ENCODE assay signal across 8 mouse cellular contexts in genomic region chr16:90142574-90143415, GRCm38 (mm10). TPM values are rescaled to one million over a fixed set of nuclear protein-coding genes. Genes with fewer than 3 reads are reported as not detected.
A peak's percentile ranks its signal among the peaks of the same experiment; 100 is the strongest.
DNase-seq lines count a peak whose midpoint lies in the region; ATAC-seq and TF ChIP-seq lines count a peak whose summit lies in the region.

No protein-coding gene starts in this region.

- ATAC-seq in liver, postnatal 0 days = no peak
- ATAC-seq in neural tube, embryonic 15.5 days (ENCODE audit: low FRiP score) = peak; percentile 9

- intact Hi-C loops in heart, postnatal 10 days (cut with DNase I) = no loop called here

- H3K9me3 ChIP-seq in embryonic facial prominence, embryonic 10.5 days = 0 out of 2 replicates have a peak, but pooled peaks cover 3% of the 10 kb centered on the region
- no peaks in the 10 kb centered on the region for H3K9me3 ChIP-seq in liver, postnatal 0 days (ENCODE audit: low read length)
- no peaks in the 10 kb centered on the region for H3K9me3 ChIP-seq in neural tube, embryonic 15.5 days (replicated peaks)

- H3K27ac ChIP-seq in embryonic facial prominence, embryonic 10.5 days (replicated peaks) = peak overlapping the region; percentile 99
- H3K27ac ChIP-seq in liver, postnatal 0 days (ENCODE audit: low read depth) = no peak overlapping the region
- peak overlapping the region; percentile 92 for H3K27ac ChIP-seq in neural tube, embryonic 15.5 days (replicated peaks)

- peak overlapping the region; percentile 96 for H3K4me2 ChIP-seq in liver, postnatal 0 days (ENCODE audit: low read depth, low read length)
- peak overlapping the region; percentile 83 for H3K4me2 ChIP-seq in neural tube, embryonic 15.5 days

- H3K36me3 ChIP-seq in embryonic facial prominence, embryonic 10.5 days (replicated peaks) = peaks cover 5% of the 10 kb centered on the region
- H3K36me3 ChIP-seq in liver, postnatal 0 days (replicated peaks; ENCODE audit: insufficient read depth, low read length) = no peaks in the 10 kb centered on the region
- no peaks in the 10 kb centered on the region for H3K36me3 ChIP-seq in neural tube, embryonic 15.5 days

- DNase-seq in CD4-positive helper T cell, adult 2 months (ENCODE audit: low read depth, low spot score) = peak; percentile 60
- DNase-seq in adrenal gland, postnatal 25 days = peak; percentile 66
- peak; percentile 79 for DNase-seq in embryonic facial prominence, embryonic 10.5 days (ENCODE audit: low spot score)
- peak; percentile 48 to 52 for DNase-seq in heart, postnatal 10 days
- peak; percentile 22 for DNase-seq in large intestine, adult 2 months (ENCODE audit: low read depth, low spot score)
- peak; percentile 59 for DNase-seq in liver, postnatal 0 days
- DNase-seq in thymus, postnatal 14 days = peak; percentile 66

- H3K9ac ChIP-seq in liver, postnatal 0 days (replicated peaks) = peak overlapping the region; percentile 12
- H3K9ac ChIP-seq in neural tube, embryonic 15.5 days (replicated peaks) = peak overlapping the region; percentile 78

- peaks cover 60% of the 10 kb centered on the region for H3K4me1 ChIP-seq in embryonic facial prominence, embryonic 10.5 days
- H3K4me1 ChIP-seq in liver, postnatal 0 days (ENCODE audit: insufficient read depth) = peaks cover 26% of the 10 kb centered on the region
- H3K4me1 ChIP-seq in neural tube, embryonic 15.5 days = peaks cover 43% of the 10 kb centered on the region

- no peak for TF ChIP-seq EP300 in liver, postnatal 0 days (IDR thresholded peaks at IDR 0.05; ENCODE audit: low read depth)

- WGBS in embryonic facial prominence, embryonic 10.5 days = under 1% methylated on average over 57 of the region's 57 CpGs
- under 1% methylated on average over 57 of the region's 57 CpGs for WGBS in large intestine, adult 2 months
- whole genome bisulfite sequencing in liver, postnatal 0 days (ENCODE audit: insufficient replicate concordance) = under 1% methylated on average over 57 of the region's 57 CpGs
- WGBS in neural tube, embryonic 15.5 days = under 1% methylated on average over 57 of the region's 57 CpGs

- no peak for TF ChIP-seq CTCF in liver, postnatal 0 days (IDR thresholded peaks at IDR 0.05; ENCODE audit: low read depth)

- peak overlapping the region; percentile 82 for H3K4me3 ChIP-seq in embryonic facial prominence, embryonic 10.5 days
- H3K4me3 ChIP-seq in liver, postnatal 0 days (ENCODE audit: low read depth, low read length) = peak overlapping the region; percentile 58
- peak overlapping the region; percentile 78 for H3K4me3 ChIP-seq in neural tube, embryonic 15.5 days (replicated peaks)

- 0 out of 2 replicates have a peak, but pooled peaks cover 6% of the 10 kb centered on the region for H3K27me3 ChIP-seq in embryonic facial prominence, embryonic 10.5 days (replicated peaks; ENCODE audit: low read depth, poor library complexity, severe bottlenecking)
- peaks cover 7% of the 10 kb centered on the region; the same call in 1 of the 2 replicates for H3K27me3 ChIP-seq in liver, postnatal 0 days (ENCODE audit: insufficient read depth, low read length)
- no peaks in the 10 kb centered on the region for H3K27me3 ChIP-seq in neural tube, embryonic 15.5 days (replicated peaks)

RNA-seq across cellular contexts. Expression of gene Tiam1, which starts 0.8 kb away (rescaled TPM):
- total RNA-seq in adrenal gland, postnatal 25 days (2021) = 80.4 and 89.0 TPM in 2 replicates
- 25.3 and 25.9 TPM in 2 replicates for polyA plus RNA-seq in embryonic facial prominence, embryonic 10.5 days (2016; fragmentation: Nextera tagmentation; extraction: Ambion mirVana)
- total RNA-seq in heart, postnatal 10 days (2021) = 10 to 100 TPM; 11.4 to 12.0 TPM
- polyA plus RNA-seq in large intestine, adult 2 months (2012; rRNA removed) = 2.8 and 3.3 TPM in 2 replicates
- polyA plus RNA-seq in liver, postnatal 0 days (2015; fragmentation: Nextera tagmentation; extraction: Ambion mirVana) = 3.2 TPM in 2 replicates
- polyA plus RNA-seq in neural tube, embryonic 15.5 days (2015; fragmentation: Nextera tagmentation; extraction: Ambion mirVana) = 15.0 and 23.6 TPM in 2 replicates

Comparison
In these comparisons a context has a peak if more than half of its experiments do, and no peak if none do; other contexts are left out.
1. DNase-seq: peak in every context shown above with its lines; median percentile 79 in embryonic facial prominence, embryonic 10.5 days; 66 in adrenal gland, postnatal 25 days; 66 in thymus, postnatal 14 days; 60 in CD4-positive helper T cell, adult 2 months; 59 in liver, postnatal 0 days; 50 in heart, postnatal 10 days; 22 in large intestine, adult 2 months.